Mouse (Mus musculus) left cerebral cortex, postnatal 25 days (tissue): ENCODE data around the gene Zfp941. TPM values are rescaled to one million over a fixed set of nuclear protein-coding genes. Genes with fewer than 3 reads are reported as not detected.

Experiments used
- DNase-seq, 2 experiments: peaks; one replicate each; pipeline ENCODE4 v3.0.0; 2022; ENCODE audit warnings: low spot score in 2 of 2, mixed read lengths in 1 of 2
- intact Hi-C: fragments of 180-260 bp; cut with DNase I; formaldehyde crosslinking; loops from one replicate; pipeline ENCODE4 v1.15.1; 2025
- total RNA-seq, 2 experiments: library from RNA; stranded (reverse); gene quantifications; 2 replicates each; pipeline ENCODE4 v1.2.3; 2021

Gene Zfp941
- 10 to 100 TPM; 23.6 to 24.7 TPM for total RNA-seq

DNA sequence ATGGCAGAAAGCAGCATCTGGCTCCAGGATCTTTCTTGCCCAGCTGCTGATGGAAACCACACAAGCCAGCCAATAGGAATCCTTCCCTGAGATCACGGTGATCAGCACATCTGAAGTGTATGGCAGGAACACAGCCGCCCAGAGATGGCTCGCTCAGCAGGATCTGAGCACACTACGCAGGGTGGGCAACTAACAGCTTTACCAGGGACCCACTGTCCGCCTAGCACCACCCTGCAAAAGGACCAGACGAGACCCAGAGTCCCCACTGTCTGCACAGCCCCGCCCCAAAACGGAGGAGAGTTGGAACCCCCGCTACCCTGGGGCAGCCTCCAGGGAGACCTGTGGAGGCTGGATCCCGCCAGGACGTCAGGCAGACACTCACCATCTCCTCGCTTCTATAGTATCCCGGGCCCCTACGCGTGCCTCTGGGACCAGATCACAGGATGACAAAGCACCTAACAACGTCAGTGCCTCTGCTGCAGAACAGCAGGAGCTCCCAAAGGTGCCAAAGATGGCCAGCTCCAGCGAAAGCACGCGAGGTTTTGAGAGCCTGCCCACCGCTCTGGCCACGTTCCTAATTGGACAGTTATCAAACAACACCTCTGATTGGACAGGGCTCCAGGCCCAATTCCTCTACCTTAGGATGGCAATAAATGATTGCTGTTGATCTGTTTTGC lies at the start of gene Zfp941:
TSS of gene Zfp941 (minus strand) at position 526 of the 677 bp plus-strand sequence.
- intact Hi-C loops, result no loop called here
- DNase-seq, result peak; percentile 78 to 79

DNA sequence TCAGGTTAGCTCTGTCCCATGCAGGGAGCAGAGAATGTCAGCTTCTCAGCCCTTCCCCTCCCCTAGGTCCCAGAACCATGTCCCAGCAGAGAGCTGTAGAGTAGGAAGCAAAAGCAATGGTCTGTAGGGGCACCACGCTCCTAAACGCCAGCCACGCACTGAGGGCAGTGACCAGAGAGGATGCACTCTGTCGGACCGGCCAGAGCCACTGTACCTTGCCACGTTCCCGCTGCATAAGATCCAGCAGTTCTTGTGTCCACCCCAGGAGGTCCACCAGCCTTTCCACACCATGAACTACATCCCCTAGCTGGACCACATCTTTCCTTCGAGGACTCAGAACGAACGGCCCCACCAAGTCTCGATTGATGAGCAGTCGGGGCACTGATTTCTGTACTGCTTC lies 42.8 kb upstream of the Zfp941 start:
- intact Hi-C loops, result no loop called here
- DNase-seq, result no peak

DNA sequence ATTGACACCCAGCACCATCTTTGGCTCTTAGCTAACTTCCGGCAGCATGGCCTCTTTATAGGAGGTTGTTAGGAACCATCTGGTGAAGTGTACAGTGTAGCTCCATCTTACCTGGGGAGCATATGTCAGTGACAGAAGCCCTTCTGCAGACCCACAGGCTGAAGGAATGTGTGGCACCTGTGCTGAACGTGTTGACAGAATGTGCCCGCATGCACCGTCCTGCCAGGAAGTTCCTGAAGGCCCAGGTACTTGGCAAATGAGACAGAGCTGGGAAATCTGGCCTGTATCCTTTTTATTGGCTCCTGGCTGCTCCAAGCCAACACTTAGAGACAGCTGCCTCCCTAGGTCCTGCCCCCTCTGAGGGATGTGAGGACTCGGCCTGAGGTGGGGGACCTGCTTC lies 38.8 kb upstream of the Zfp941 start:
- no peak for DNase-seq
- intact Hi-C loops, result no loop called here

DNA sequence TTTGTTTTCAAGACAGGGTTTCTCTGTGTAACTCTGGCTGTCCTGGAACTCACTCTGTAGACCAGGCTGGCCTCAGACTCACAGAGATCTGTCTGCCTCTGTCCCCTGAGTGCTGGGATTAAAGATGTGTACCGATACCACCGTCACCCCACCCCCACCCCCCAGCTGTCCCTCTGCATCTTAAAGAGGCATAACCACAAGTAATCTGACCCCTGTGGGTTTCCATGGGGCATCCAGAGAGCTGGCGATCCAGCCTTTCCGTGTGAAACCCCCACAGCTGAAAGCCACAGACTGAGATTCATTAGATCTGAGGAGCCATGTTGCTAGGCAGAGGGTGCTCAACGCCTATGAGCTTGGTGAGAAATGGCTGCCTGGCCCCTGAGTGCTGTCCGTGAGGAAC lies 38.0 kb upstream of the Zfp941 start:
- intact Hi-C loops, result no loop called here
- no peak for DNase-seq

DNA sequence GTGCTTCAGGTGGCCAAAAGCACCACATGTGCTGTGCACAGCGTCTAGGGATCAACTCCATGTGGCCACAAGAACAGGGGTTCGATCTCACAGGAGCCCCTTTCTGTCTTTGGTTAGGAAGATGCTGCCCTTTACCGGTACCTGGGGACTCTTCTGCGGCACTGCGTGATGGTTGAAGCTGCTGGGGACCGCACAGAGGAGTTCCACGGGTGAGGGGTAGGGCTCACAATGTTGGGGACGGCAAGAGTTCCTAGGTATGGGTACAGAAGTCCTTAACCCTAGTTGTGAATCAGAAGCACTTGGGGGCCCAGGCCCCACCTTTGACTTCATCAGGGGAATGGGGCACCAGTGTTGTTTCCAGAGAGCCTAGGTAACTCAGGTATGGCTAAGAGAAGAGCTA lies 36.8 kb upstream of the Zfp941 start:
- no peak for DNase-seq
- intact Hi-C loops, result no loop called here

DNA sequence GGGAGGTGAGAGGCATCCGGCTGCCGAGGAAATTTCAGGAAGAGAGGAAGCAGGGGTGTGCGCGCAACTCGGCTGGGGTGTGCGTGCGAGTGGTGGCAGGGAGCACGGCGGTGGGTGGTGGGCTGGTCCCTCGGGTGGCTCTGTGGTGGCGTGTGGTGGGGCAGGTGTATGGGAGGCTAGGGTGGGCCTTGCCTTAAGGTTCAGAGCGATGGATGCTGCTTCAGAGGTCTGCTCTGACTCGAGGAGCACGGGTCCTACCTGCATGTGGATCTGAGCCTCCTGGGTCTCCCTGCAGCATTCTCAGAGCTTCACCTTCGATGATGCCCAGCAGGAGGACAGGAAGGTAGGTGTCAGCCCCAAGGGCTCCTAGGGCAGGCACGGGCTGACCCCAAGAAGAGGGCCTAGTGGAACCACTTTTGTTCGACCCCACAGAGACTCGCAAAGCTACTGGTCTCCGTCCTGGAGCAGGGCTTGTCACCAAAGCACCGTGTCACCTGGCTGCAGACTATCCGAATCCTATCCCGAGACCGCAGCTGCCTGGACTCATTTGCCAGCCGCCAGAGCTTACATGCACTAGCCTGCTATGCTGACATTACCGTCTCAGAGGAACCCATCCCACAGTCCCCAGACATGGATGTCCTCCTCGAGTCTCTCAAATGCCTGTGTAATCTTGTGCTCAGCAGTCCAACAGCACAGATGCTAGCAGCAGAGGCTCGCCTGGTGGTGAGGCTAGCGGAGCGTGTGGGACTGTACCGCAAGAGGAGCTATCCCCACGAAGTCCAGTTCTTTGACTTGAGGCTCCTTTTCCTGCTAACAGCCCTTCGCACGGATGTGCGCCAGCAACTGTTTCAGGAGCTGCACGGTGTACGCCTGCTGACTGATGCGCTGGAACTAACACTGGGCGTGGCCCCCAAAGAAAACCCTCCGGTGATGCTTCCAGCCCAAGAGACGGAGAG lies 35.9 kb upstream of the Zfp941 start, which contains the start of gene Bet1l:
TSS of gene Bet1l (minus strand) at position 28 of the 956 bp plus-strand sequence.
- peak; percentile 32 to 37 for DNase-seq
- intact Hi-C loops, result loop anchor here (1.0 to 2.0 kb wide), 2 partner anchors 203 to 314 kb away; partner anchors contain the start of genes B4galnt4 and Rnh1

DNA sequence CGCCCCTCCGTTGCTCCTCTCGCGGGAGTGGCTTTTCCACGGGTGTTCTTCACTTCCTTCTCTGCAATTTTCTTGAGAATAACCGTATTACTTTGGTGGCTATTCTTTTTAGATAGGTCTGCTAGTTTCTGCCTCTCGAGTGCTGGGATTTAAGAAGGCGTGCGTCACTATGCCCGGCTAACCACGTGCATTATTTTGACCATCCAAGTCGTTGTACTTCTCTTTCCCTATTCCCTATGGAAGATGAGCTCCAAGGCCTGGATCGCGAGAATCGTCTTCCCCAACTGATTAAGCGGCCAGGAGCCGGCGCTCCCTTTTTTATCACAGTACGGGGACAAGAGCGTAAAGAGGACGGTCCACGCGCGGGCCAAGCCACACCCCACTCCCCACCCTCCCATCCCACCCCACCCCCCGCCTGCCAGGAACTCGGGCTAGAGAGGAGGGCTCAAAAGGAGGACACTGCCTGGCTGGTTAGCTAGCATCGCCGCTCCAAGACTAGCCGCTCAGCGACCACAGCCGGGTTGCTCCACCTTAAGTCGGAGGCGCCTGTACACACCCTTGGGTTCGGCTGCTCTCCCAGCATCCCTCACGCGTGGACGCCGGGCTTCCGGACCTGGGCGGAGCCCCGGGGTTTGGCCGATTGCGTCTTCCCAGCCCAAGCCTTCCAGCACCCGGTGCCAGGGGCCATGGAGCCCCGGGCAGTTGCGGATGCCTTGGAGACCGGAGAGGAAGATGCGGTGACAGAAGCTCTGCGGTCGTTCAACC lies 35.0 kb upstream of the Zfp941 start, which contains the start of gene Ric8a:
TSS of gene Ric8a (plus strand) at position 173 of the 765 bp plus-strand sequence.
- peak; percentile 89 to 93 for DNase-seq
- intact Hi-C loops, result loop anchor here (1.0 to 2.0 kb wide), 3 partner anchors 24 to 315 kb away; partner anchors contain the start of genes B4galnt4, Psmd13 and Rnh1

DNA sequence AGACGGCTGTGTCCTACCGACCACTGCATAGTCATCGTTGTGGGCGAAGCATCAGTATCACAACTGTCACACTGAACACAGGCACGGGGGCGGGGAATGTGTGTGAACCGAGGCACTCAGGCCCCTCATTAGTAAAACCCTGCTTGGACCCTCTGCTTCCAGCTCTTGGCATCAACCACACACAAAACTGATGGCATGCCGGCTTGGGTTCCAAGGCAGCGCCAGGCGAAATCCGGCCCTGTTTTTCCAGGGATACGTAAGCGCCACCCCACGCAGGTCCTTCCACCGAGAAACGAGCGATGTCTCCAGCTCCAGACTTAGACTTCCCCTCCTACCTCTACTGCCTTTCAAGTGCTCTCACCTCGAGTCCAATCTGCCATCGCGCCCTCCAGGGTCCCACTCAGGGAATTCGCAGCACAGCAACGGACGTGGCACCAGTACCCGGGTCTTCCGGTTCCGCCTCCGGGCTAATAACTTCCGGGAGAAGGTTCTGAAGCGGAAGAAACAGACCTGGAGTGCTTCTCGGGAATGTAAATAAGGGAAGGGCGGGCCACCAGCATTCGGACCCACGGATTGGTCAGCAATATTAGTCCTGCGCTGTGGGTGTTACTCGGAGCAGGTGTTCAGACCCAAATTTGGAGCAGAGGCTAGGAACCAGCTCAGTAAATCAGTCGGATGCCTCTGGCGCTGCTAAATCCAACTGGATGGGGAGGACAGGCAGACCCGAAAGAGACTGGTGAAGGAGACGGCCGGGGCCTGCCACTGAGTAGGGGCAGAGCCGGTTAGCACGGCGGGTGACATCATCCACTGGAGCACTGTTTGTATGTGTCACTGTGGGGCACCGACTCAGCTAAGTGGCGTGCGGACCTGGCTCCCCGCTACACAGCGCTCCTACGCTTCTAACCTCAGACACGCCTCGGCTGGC lies 34.1 kb upstream of the Zfp941 start, which contains the start of gene Gm45785:
TSS of gene Gm45785 (minus strand) at position 472 of the 925 bp plus-strand sequence.
- peak; percentile 82 to 95 for DNase-seq
- intact Hi-C loops, result loop anchor here (1.0 to 2.0 kb wide), 2 partner anchors 25 to 205 kb away; partner anchors contain the start of genes B4galnt4 and Psmd13

DNA sequence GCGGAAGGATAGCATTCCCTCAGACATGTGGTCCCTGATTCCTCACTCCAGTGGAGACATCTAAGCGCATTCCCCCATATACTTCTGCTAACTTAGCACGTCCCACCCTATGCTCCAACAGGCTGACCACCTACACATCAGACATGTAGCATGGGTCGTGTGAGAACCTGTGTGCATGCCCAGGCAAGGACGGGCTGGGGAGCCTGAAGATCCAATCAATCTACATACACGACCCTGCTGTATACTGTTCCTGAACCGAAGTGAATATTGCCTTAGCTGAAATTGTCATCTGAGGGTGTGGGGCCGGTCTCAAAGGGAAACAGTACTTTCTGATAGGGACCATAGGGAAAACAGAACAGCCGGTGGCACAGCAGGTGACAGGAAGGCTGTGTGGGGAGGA lies 33.2 kb upstream of the Zfp941 start:
- intact Hi-C loops, result no loop called here
- no peak for DNase-seq

DNA sequence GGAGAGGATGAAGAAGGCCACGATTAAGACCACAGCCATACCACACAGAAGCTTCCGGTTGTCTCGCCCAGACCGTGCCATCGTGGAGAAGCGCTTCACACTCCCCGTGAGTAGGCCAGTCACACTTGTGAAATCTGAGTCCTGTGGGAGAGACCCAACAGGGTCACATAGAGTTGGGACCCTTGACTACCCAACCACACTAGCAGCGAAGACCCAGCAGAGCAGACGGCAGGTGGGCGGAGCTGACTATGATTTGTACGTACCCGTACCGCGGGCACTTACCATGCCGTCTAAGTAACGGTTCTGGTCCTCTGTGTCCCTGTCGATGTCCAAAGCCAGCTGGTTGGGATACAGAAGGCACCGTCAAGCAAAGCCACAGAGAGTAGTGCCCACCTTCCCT lies 32.5 kb upstream of the Zfp941 start:
- intact Hi-C loops, result no loop called here
- DNase-seq, result no peak

DNA sequence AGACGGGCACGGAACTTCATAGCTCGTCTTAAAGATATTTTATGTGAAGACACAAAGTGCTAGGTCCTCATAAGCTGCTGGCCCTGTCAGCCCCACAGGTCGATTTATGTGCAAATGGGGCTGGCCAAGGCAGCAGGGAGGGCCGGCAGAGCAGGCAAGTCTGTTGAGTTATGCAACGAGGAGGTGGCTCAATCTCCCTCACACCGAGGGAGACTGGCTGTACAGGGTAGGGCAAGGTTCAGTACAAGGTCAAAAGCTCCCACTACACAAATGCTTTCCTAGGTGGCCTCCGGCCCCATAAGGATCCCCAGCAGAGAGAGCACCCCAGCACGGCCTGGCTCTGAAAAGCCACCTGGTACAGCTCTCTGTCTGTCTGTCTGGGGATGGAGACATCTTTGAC lies 31.4 kb upstream of the Zfp941 start:
- DNase-seq, result no peak
- intact Hi-C loops, result no loop called here

DNA sequence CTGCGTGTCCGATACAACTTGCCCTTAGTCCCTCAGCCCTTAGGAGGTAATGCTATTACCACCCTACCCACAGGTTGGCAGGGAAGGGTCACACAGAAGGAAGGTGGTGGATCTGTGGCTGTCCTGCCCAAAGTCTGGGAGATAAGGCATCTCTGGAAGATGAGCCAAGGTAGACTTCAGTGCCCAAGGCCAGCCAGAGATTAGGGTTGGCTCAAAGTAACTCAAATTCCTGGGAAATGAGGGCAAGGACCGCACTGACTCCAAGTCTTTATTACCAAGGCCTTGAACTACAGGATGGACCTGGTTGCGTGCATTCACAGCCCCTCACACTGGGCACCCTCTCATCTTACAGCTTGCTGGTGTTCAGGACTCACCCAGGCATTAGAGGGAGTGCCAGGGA lies 29.9 kb upstream of the Zfp941 start:
- intact Hi-C loops, result no loop called here
- no peak for DNase-seq

DNA sequence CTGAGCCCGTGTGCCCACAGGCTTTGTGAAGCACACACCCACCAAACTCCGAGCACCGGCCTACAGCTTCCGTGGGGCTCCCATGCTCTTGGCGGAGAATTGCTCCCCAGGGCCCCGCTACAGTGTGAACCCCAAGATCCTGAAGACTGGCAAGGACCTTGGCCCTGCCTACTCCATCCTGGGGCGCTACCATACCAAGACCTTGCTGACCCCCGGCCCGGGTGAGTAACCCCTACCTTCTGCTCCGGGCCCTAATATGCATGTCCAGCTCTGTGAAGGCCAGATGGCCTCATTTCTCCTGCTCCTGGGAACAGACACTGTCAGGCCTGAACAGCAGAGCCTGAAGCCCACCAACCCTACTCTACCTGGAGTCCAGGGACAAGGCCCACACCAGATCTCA lies 26.6 kb upstream of the Zfp941 start:
- DNase-seq, result no peak
- intact Hi-C loops, result no loop called here

DNA sequence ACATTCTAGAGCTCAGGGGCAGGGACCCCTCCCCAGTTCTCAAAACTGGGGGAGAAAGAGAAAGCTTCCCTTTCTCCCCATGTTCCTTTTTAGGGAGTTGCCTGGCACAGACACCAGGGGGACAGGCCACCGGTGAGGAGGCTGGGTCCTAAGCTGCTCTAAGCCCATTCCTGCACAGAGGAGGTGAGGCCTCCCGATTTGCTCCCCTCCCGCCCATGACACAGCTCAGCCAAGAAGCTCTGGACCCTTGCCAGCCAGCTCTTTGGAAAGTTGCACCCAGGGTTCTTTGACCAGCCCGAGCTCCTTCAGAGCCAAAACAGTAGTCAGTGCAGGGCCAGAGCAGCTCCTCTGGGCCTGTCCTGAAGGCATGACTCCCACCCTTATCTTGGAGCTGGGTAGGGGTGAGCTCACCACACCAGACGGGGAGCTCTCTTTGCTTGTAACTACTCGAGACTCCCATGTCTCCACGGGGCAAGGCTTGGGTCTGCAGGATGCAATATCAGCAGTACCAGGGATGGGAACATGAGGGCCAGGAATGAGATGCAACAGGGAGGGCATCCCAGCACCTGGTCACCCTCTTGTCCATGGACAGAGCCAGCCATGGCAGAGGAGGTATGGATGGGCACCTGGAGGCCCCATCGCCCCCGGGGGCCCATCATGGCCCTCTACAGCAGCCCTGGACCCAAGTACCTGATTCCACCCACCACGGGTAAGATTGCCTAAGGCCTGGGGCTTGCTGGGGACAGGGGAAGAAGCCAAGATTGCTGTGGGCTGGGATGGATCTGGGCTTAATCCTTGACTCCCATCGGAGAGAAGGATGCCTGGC lies 26.0 kb upstream of the Zfp941 start, which contains the start of gene Odf3:
TSS of gene Odf3 (plus strand) at position 51 of the 826 bp plus-strand sequence.
- intact Hi-C loops, result no loop called here
- no peak for DNase-seq

DNA sequence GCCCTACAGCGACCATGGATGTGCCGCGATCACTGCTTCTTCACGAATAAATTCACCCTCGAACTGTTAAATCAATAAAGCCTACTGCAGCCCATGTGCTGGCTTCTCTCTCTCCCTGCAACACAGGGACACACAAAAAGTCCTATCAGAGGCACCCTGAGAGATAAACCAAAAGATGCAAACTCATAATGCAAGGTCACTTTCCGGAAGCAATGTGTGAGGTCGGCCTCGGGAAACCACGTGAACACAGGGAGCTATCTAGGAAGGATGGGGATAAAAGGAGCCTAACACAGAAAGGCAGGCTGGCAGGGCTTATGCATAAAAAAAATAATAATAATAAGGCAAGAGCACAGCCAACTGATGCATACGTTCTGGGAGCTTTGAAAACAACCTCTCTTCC lies 24.7 kb upstream of the Zfp941 start:
- no peak for DNase-seq
- intact Hi-C loops, result no loop called here

DNA sequence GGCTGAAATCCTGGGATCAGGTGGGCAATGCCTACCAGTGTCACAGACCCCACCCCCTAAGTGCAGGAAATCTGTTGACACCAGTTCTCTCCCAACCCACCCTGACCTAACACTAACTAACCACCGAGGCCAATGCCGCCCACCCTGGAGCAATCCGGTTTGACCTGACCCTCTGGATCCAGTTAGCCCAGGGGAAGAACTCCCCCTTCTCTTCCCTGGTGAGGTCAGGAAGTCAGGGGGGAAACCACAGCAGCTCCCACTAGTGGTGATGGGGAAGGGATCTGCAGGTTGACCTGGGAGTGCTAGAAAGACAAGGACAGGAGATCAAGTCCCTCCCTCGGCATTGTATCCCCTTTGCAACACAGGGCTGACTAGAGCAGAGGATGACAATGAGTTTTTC lies 23.7 kb upstream of the Zfp941 start:
- intact Hi-C loops, result loop anchor here (1.0 kb wide), 1 partner anchor 203 kb away; no protein-coding TSS in a partner anchor
- no peak for DNase-seq

DNA sequence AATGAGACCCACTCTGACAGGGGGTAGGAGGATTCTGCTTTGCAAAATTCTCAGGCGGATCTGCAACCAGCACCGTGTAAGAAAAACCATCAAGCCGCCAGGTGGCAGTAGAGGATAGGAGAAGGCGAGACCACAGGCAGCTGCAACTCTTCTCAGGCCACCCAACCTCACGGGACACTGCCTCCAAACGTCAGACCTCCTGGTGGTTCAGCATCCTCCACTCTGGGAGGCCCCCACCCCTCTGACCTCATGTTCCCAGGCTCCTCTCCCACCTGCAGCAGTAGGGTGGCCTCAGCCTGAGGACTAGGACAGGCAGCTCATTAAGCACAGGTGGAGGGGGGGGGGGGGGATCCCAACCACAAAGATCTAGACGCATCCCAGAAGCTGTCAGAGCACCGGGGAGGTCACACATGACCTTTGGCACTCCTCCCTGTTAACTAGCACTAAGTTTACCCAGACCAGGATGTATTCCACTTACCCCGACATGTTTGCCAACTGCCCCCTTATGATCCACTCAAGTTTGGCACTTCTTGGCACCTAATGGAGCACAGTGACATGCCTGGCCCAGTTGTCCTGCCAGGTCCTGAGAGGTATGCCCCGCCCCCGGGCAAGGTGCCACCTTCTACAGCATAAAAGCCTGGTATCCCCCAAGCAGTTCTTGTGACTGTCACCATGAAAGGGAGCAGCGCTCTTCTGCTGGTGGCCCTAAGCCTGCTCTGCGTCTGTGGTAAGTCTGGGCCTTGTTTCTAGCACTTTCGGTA lies 23.1 kb upstream of the Zfp941 start, which contains the start of gene Scgb1c1:
TSS of gene Scgb1c1 (plus strand) at position 643 of the 761 bp plus-strand sequence.
- DNase-seq, result peak; percentile 83 to 91

More for the DNA sequence above, 23.1 kb upstream of the Zfp941 start, which contains the start of gene Scgb1c1:
- intact Hi-C loops, result loop anchor here (1.0 kb wide), 2 partner anchors 58 to 203 kb away; no protein-coding TSS in a partner anchor
